Mouse (Mus musculus): ENCODE measurements at regions not wholly inside any gene's neighbourhood (a gene's known extent, or its start where the extent isn't known, plus 50 kb on each side); places are given as distances from the start of the nearest gene placed in this dataset.

- no peak overlapping the region for H3K9ac ChIP-seq
- no peak overlapping the region for H3K4me2 ChIP-seq
- H3K4me1 ChIP-seq: peaks cover 8% of the 10 kb centered on the region
- no peak overlapping the region for H3K4me3 ChIP-seq
- H3K36me3 ChIP-seq: no peaks in the 10 kb centered on the region
- H3K27me3 ChIP-seq (replicated peaks): no peaks in the 10 kb centered on the region
- no peak overlapping the region for H3K27ac ChIP-seq (replicated peaks)
- WGBS: 76% methylated on average over 1 of the region's 1 CpGs
- H3K9me3 ChIP-seq: no peaks in the 10 kb centered on the region
- no peak for ATAC-seq (ENCODE audit: extremely low read depth, insufficient number of reproducible peaks, low FRiP score, low TSS enrichment)
Measured at GRCm38 (mm10) chr12:119070963-119071362, 104.7 kb upstream of the Abcb5 start.

GRCm38 (mm10) chr12:119070446-119070845 lies 104.2 kb upstream of the Abcb5 start:
- WGBS: 13% methylated on average over 1 of the region's 1 CpGs
- no peak overlapping the region for H3K9ac ChIP-seq
- no peaks in the 10 kb centered on the region for H3K9me3 ChIP-seq
- H3K27me3 ChIP-seq (replicated peaks): no peaks in the 10 kb centered on the region
- H3K4me3 ChIP-seq: no peak overlapping the region
- no peaks in the 10 kb centered on the region for H3K36me3 ChIP-seq
- H3K4me1 ChIP-seq: peaks cover 8% of the 10 kb centered on the region
- no peak overlapping the region for H3K27ac ChIP-seq (replicated peaks)
- no peak overlapping the region for H3K4me2 ChIP-seq
- no peak for ATAC-seq (ENCODE audit: extremely low read depth, insufficient number of reproducible peaks, low FRiP score, low TSS enrichment)

GRCm38 (mm10) chr12:119069747-119070146 lies 103.5 kb upstream of the Abcb5 start:
- Histone ChIP-seq H3K4me1 (peaks cover 8% of the 10 kb centered on the region), H3K27ac (replicated peaks) (no peak overlapping the region), H3K36me3 (no peaks in the 10 kb centered on the region), H3K27me3 (replicated peaks) (no peaks in the 10 kb centered on the region), H3K4me2 (no peak overlapping the region), H3K4me3 (no peak overlapping the region), H3K9me3 (no peaks in the 10 kb centered on the region), H3K9ac (no peak overlapping the region)
- no peak for ATAC-seq (ENCODE audit: extremely low read depth, insufficient number of reproducible peaks, low FRiP score, low TSS enrichment)
- WGBS: 69% methylated on average over 3 of the region's 3 CpGs

- no peak overlapping the region for H3K4me3 ChIP-seq
- H3K27ac ChIP-seq (replicated peaks): no peak overlapping the region
- no peaks in the 10 kb centered on the region for H3K36me3 ChIP-seq
- no peaks in the 10 kb centered on the region for H3K27me3 ChIP-seq (replicated peaks)
- ATAC-seq (ENCODE audit: extremely low read depth, insufficient number of reproducible peaks, low FRiP score, low TSS enrichment): no peak
- peaks cover 2% of the 10 kb centered on the region; the same call in 1 of the 2 replicates for H3K4me1 ChIP-seq
- no peak overlapping the region for H3K9ac ChIP-seq
- no peaks in the 10 kb centered on the region for H3K9me3 ChIP-seq
- WGBS: 90% methylated on average over 2 of the region's 2 CpGs
- H3K4me2 ChIP-seq: no peak overlapping the region
Measured at GRCm38 (mm10) chr12:119068079-119068478, 101.9 kb upstream of the Abcb5 start.

GRCm38 (mm10) chr12:119062931-119063330 lies 96.7 kb upstream of the Abcb5 start:
- Histone ChIP-seq H3K4me1 (no peaks in the 10 kb centered on the region), H3K27me3 (replicated peaks) (no peaks in the 10 kb centered on the region), H3K36me3 (no peaks in the 10 kb centered on the region), H3K9ac (no peak overlapping the region), H3K9me3 (no peaks in the 10 kb centered on the region), H3K4me3 (no peak overlapping the region), H3K27ac (replicated peaks) (no peak overlapping the region), H3K4me2 (no peak overlapping the region)
- 69% methylated on average over 2 of the region's 2 CpGs for WGBS
- ATAC-seq (ENCODE audit: extremely low read depth, insufficient number of reproducible peaks, low FRiP score, low TSS enrichment): no peak

GRCm38 (mm10) chr12:119062490-119062889 lies 96.3 kb upstream of the Abcb5 start:
- H3K4me3 ChIP-seq: no peak overlapping the region
- no peaks in the 10 kb centered on the region for H3K9me3 ChIP-seq
- ATAC-seq (ENCODE audit: extremely low read depth, insufficient number of reproducible peaks, low FRiP score, low TSS enrichment): no peak
- no peaks in the 10 kb centered on the region for H3K4me1 ChIP-seq
- H3K9ac ChIP-seq: no peak overlapping the region
- no peak overlapping the region for H3K27ac ChIP-seq (replicated peaks)
- no peaks in the 10 kb centered on the region for H3K36me3 ChIP-seq
- no peaks in the 10 kb centered on the region for H3K27me3 ChIP-seq (replicated peaks)
- no peak overlapping the region for H3K4me2 ChIP-seq

- H3K36me3 ChIP-seq: no peaks in the 10 kb centered on the region
- H3K4me2 ChIP-seq: no peak overlapping the region
- H3K27ac ChIP-seq (replicated peaks): no peak overlapping the region
- WGBS: 40% methylated on average over 3 of the region's 3 CpGs
- ATAC-seq (ENCODE audit: extremely low read depth, insufficient number of reproducible peaks, low FRiP score, low TSS enrichment): no peak
- no peak overlapping the region for H3K9ac ChIP-seq
- no peaks in the 10 kb centered on the region for H3K9me3 ChIP-seq
- no peak overlapping the region for H3K4me3 ChIP-seq
- no peaks in the 10 kb centered on the region for H3K27me3 ChIP-seq (replicated peaks)
- peaks cover 11% of the 10 kb centered on the region for H3K4me1 ChIP-seq
Measured at GRCm38 (mm10) chr12:119054560-119054959, 88.3 kb upstream of the Abcb5 start.

GRCm38 (mm10) chr12:119051692-119052379 lies 85.6 kb upstream of the Abcb5 start:
- 23% methylated on average over 2 of the region's 2 CpGs for WGBS
- Histone ChIP-seq H3K9ac (no peak overlapping the region), H3K4me1 (peaks cover 11% of the 10 kb centered on the region), H3K4me2 (no peak overlapping the region), H3K27ac (replicated peaks) (no peak overlapping the region), H3K36me3 (no peaks in the 10 kb centered on the region), H3K27me3 (replicated peaks) (no peaks in the 10 kb centered on the region), H3K4me3 (no peak overlapping the region), H3K9me3 (no peaks in the 10 kb centered on the region)
- no peak for ATAC-seq (ENCODE audit: extremely low read depth, insufficient number of reproducible peaks, low FRiP score, low TSS enrichment)

GRCm38 (mm10) chr12:119038306-119038705 lies 72.1 kb upstream of the Abcb5 start:
- Histone ChIP-seq H3K9me3 (no peaks in the 10 kb centered on the region), H3K27ac (replicated peaks) (no peak overlapping the region), H3K4me3 (no peak overlapping the region), H3K4me2 (no peak overlapping the region), H3K4me1 (no peaks in the 10 kb centered on the region), H3K27me3 (replicated peaks) (no peaks in the 10 kb centered on the region), H3K9ac (no peak overlapping the region), H3K36me3 (no peaks in the 10 kb centered on the region)
- ATAC-seq (ENCODE audit: extremely low read depth, insufficient number of reproducible peaks, low FRiP score, low TSS enrichment): no peak
- 83% methylated on average over 3 of the region's 3 CpGs for WGBS

GRCm38 (mm10) chr12:119034828-119035227 lies 68.6 kb upstream of the Abcb5 start:
- no peak for ATAC-seq (ENCODE audit: extremely low read depth, insufficient number of reproducible peaks, low FRiP score, low TSS enrichment)
- Histone ChIP-seq H3K4me2 (no peak overlapping the region), H3K9ac (no peak overlapping the region), H3K27me3 (replicated peaks) (no peaks in the 10 kb centered on the region), H3K4me3 (no peak overlapping the region), H3K9me3 (no peaks in the 10 kb centered on the region), H3K4me1 (no peaks in the 10 kb centered on the region), H3K27ac (replicated peaks) (no peak overlapping the region), H3K36me3 (no peaks in the 10 kb centered on the region)
- 83% methylated on average over 4 of the region's 4 CpGs for WGBS

- no peak for ATAC-seq (ENCODE audit: extremely low read depth, insufficient number of reproducible peaks, low FRiP score, low TSS enrichment)
- WGBS: 63% methylated on average over 2 of the region's 2 CpGs
- peaks cover 12% of the 10 kb centered on the region; the same call in 1 of the 2 replicates for H3K4me1 ChIP-seq
- H3K4me3 ChIP-seq: no peak overlapping the region
- no peaks in the 10 kb centered on the region for H3K27me3 ChIP-seq (replicated peaks)
- H3K9ac ChIP-seq: no peak overlapping the region
- no peak overlapping the region for H3K4me2 ChIP-seq
- H3K27ac ChIP-seq (replicated peaks): no peak overlapping the region
- H3K36me3 ChIP-seq: no peaks in the 10 kb centered on the region
- H3K9me3 ChIP-seq: no peaks in the 10 kb centered on the region
Measured at GRCm38 (mm10) chr12:119028711-119029110, 62.5 kb upstream of the Abcb5 start.

- H3K27ac ChIP-seq (replicated peaks): no peak overlapping the region
- no peaks in the 10 kb centered on the region for H3K27me3 ChIP-seq (replicated peaks)
- no peak overlapping the region for H3K4me2 ChIP-seq
- no peak for ATAC-seq (ENCODE audit: extremely low read depth, insufficient number of reproducible peaks, low FRiP score, low TSS enrichment)
- H3K36me3 ChIP-seq: no peaks in the 10 kb centered on the region
- H3K4me1 ChIP-seq: peaks cover 12% of the 10 kb centered on the region; the same call in 1 of the 2 replicates
- H3K4me3 ChIP-seq: no peak overlapping the region
- 80% methylated on average over 2 of the region's 2 CpGs for WGBS
- H3K9me3 ChIP-seq: no peaks in the 10 kb centered on the region
- H3K9ac ChIP-seq: no peak overlapping the region
Measured at GRCm38 (mm10) chr12:119028161-119028560, 61.9 kb upstream of the Abcb5 start.
